Mouse (Mus musculus) v-Abl transformed pro-B cells (cell line): ENCODE measurements around the gene S1pr4.

Source experiments
- in situ Hi-C, 2 experiments: fragments of 400-800 bp; cut with MboI; formaldehyde crosslinking; loops; one replicate each; pipeline ENCODE4 v1.15.1; 2025; ENCODE audit not compliant: unreplicated experiment in 2 of 2

The S1pr4 gene

GRCm38 (mm10) chr10:81523142-81523541, 23.2 kb upstream of the S1pr4 start:
- in situ Hi-C loops = no loop called here

- in situ Hi-C loops = no loop called here
These were observed 20.0 kb upstream of the S1pr4 start for GRCm38 (mm10) chr10:81519978-81520365.

GRCm38 (mm10) chr10:81519227-81519977, 19.5 kb upstream of the S1pr4 start:
- in situ Hi-C loops = no loop called here

- in situ Hi-C loops = no loop called here
These were observed 18.6 kb upstream of the S1pr4 start for GRCm38 (mm10) chr10:81518546-81518945.

GRCm38 (mm10) chr10:81517227-81517626, 17.3 kb upstream of the S1pr4 start:
- in situ Hi-C loops = no loop called here

- in situ Hi-C loops = no loop called here
These were observed 13.9 kb upstream of the S1pr4 start for GRCm38 (mm10) chr10:81513798-81514197.

GRCm38 (mm10) chr10:81510246-81510810, 10.4 kb upstream of the S1pr4 start:
- in situ Hi-C loops = no loop called here

GRCm38 (mm10) chr10:81507691-81508489, 8.0 kb upstream of the S1pr4 start:
- in situ Hi-C loops = no loop called here

- in situ Hi-C loops = no loop called here
These were observed 7.2 kb upstream of the S1pr4 start for GRCm38 (mm10) chr10:81507095-81507494.

GRCm38 (mm10) chr10:81505016-81505664, 5.2 kb upstream of the S1pr4 start:
- in situ Hi-C loops = no loop called here

GRCm38 (mm10) chr10:81502658-81503057, 2.7 kb upstream of the S1pr4 start:
- in situ Hi-C loops = loop anchor here in 1 of 2 experiments (5.0 kb wide), 1 partner anchor 35 kb away; no protein-coding TSS in a partner anchor

GRCm38 (mm10) chr10:81501863-81502262, 1.9 kb upstream of the S1pr4 start:
- in situ Hi-C loops = loop anchor here in 1 of 2 experiments (5.0 kb wide), 1 partner anchor 35 kb away; no protein-coding TSS in a partner anchor

- in situ Hi-C loops = loop anchor here (5.0 to 25.0 kb wide), 4 partner anchors 48 to 675 kb away; partner anchors contain the start of genes BC025920 (in 1 of the 2) and Gna11 (in 1 of the 2)
These were observed 556 bp downstream of the S1pr4 start for GRCm38 (mm10) chr10:81499250-81499901.

GRCm38 (mm10) chr10:81498316-81499249, 1.3 kb downstream of the S1pr4 start:
- in situ Hi-C loops = loop anchor here (5.0 to 25.0 kb wide), 4 partner anchors 49 to 676 kb away; partner anchors contain the start of genes BC025920 (in 1 of the 2) and Gna11 (in 1 of the 2)

- in situ Hi-C loops = loop anchor here (5.0 to 25.0 kb wide), 4 partner anchors 50 to 677 kb away; partner anchors contain the start of genes BC025920 (in 1 of the 2) and Gna11 (in 1 of the 2)
These were observed 2.3 kb downstream of the S1pr4 start for GRCm38 (mm10) chr10:81497401-81498270.

GRCm38 (mm10) chr10:81496969-81497368, 3.0 kb downstream of the S1pr4 start:
- in situ Hi-C loops = loop anchor here (5.0 to 25.0 kb wide), 4 partner anchors 50 to 678 kb away; partner anchors contain the start of genes BC025920 (in 1 of the 2) and Gna11 (in 1 of the 2)

- in situ Hi-C loops = loop anchor here (5.0 to 25.0 kb wide), 4 partner anchors 51 to 678 kb away; partner anchors contain the start of genes BC025920 (in 1 of the 2) and Gna11 (in 1 of the 2)
These were observed 3.5 kb downstream of the S1pr4 start, which contains the start of gene Ncln for GRCm38 (mm10) chr10:81496264-81496901. Gene Ncln (minus strand): TSS chr10:81496392.
